Mouse (Mus musculus) forebrain, embryonic 12.5 days (tissue): ENCODE measurements around the gene Irf2bp2. TPM values are rescaled to one million over a fixed set of nuclear protein-coding genes. Genes with fewer than 3 reads are reported as not detected.

ENCODE experiments used
- ATAC-seq: fragments of 200-750 bp; cut with Nextera tagmentation; 2 replicates; pipeline ENCODE4 v1.8.0; 2017; ENCODE audit warnings: moderate TSS enrichment; ENCODE audit not compliant: low FRiP score
- H3K27ac ChIP-seq: fragments of 300-500 bp; sonication (generic); 2 replicates; pipeline ENCODE4 v1.5.1; 2016; ENCODE audit warnings: mild to moderate bottlenecking
- H3K27me3 ChIP-seq: fragments of 300-500 bp; sonication (generic); 2 replicates; pipeline ENCODE4 v1.6.1; 2016; ENCODE audit warnings: mild to moderate bottlenecking
- H3K36me3 ChIP-seq: fragments of 300-500 bp; sonication (generic); replicated peaks from 2 replicates; pipeline ENCODE4 v1.6.1; 2016; ENCODE audit warnings: mild to moderate bottlenecking
- H3K4me1 ChIP-seq: fragments of 300-500 bp; sonication (generic); 2 replicates; pipeline ENCODE4 v1.6.1; 2016
- H3K4me2 ChIP-seq: fragments of 300-500 bp; sonication (generic); 2 replicates; pipeline ENCODE4 v1.6.1; 2016; ENCODE audit warnings: mild to moderate bottlenecking, moderate library complexity
- H3K4me3 ChIP-seq: fragments of 300-500 bp; sonication (generic); replicated peaks from 2 replicates; pipeline ENCODE4 v1.5.1; 2016; ENCODE audit warnings: mild to moderate bottlenecking
- H3K9ac ChIP-seq: fragments of 300-500 bp; sonication (generic); 2 replicates; pipeline ENCODE4 v1.6.1; 2016; ENCODE audit warnings: mild to moderate bottlenecking
- H3K9me3 ChIP-seq: fragments of 300-500 bp; sonication (generic); 2 replicates; pipeline ENCODE4 v1.6.1; 2016
- whole genome bisulfite sequencing: fragments of 180-500 bp; shearing (Covaris S2); methylation state at CpG from one replicate; pipeline ENCODE4 v1.1.7; 2016; 5-methylcytosine and 5-hydroxymethylcytosine counted together
- polyA plus RNA-seq: library from polyadenylated mRNA; unstranded; fragments of >200 nt; fragmentation: Nextera tagmentation; extraction: Ambion mirVana; gene quantifications from 2 replicates; pipeline ENCODE4 v1.2.1, GENCODE M21; 2016

Irf2bp2 gene
- polyA plus RNA-seq, 1 experiment from 2014 or later, result 7.4 TPM

DNA sequence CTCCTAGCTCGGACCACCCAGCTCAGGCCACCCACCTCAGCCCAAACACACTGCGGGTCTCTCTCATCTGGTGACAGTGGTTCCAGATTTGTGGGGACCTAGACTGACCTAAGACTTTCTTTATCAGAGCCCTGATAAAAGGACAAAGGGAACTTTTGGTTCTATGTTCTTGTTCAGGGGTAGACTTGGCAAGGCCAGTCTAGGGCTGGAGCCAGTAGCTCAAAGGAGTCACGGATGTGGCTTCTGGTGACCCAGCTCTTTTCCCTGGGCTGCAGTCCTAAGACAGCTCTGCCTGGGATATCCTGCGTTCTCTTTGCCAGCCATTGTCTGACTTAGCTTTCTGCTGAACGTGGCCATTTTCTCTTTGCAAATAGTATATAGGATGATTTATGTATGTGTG lies 37.1 kb downstream of the Irf2bp2 start:
- H3K36me3 ChIP-seq, result no peaks in the 10 kb centered on the region
- peaks cover 6% of the 10 kb centered on the region; the same call in 1 of the 2 replicates for H3K27me3 ChIP-seq
- no peak overlapping the region for H3K4me2 ChIP-seq
- H3K4me3 ChIP-seq, result no peak overlapping the region
- no peak overlapping the region for H3K27ac ChIP-seq
- H3K9ac ChIP-seq, result no peak overlapping the region
- no peaks in the 10 kb centered on the region for H3K9me3 ChIP-seq
- 89% methylated on average over 5 of the region's 5 CpGs for WGBS
- H3K4me1 ChIP-seq, result peaks cover 9% of the 10 kb centered on the region
- ATAC-seq, result no peak

DNA sequence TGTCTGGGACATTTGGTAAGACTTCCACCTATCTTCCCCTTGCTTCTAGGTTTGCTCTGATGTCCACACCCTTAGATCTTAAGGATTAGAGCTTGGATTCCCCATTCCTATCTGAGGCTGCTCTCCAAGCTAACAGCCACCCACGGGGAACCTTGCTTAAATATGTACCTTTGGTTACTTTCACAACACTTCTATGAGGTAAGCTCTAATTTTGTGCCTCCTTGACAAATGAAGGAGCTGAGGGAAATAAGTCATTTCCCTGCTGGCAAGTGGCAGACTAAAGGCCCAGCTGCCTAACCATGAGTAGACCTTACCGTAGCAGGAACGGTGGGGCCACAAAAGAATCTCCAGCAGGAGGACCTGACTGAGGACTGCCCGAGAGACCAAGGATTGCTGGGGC lies 39.0 kb downstream of the Irf2bp2 start:
- no peak for ATAC-seq
- H3K9ac ChIP-seq, result no peak overlapping the region
- H3K4me1 ChIP-seq, result peaks cover 9% of the 10 kb centered on the region
- peaks cover under 1% of the 10 kb centered on the region; the same call in 1 of the 2 replicates for H3K27me3 ChIP-seq
- WGBS, result 88% methylated on average over 4 of the region's 4 CpGs
- H3K9me3 ChIP-seq, result no peaks in the 10 kb centered on the region
- H3K27ac ChIP-seq, result no peak overlapping the region
- no peak overlapping the region for H3K4me3 ChIP-seq
- H3K36me3 ChIP-seq, result no peaks in the 10 kb centered on the region
- H3K4me2 ChIP-seq, result no peak overlapping the region

DNA sequence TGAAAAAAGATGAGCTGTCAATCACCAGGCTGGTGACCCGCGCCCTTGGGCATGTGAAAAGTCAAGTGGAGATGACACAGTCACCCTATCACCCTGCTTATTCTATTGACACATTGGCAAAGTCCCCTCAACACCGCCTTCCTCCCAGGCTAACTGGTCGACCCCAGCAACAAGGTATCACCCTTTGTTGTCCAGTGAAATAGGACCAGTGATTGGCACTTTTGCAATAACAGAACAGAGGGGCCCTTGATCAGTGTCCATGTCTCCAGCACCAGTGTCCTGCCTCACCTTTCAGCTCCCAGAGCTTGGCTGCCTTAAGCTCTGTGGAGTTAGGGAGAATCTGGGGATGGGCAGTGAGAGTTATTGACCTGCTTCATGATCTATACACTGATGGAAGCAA lies 41.9 kb downstream of the Irf2bp2 start:
- Histone ChIP-seq H3K4me1 (no peaks in the 10 kb centered on the region), H3K4me2 (no peak overlapping the region), H3K27me3 (no peaks in the 10 kb centered on the region), H3K9me3 (no peaks in the 10 kb centered on the region), H3K36me3 (no peaks in the 10 kb centered on the region), H3K4me3 (no peak overlapping the region), H3K27ac (no peak overlapping the region), H3K9ac (no peak overlapping the region)
- no peak for ATAC-seq
- WGBS, result 91% methylated on average over 4 of the region's 4 CpGs

DNA sequence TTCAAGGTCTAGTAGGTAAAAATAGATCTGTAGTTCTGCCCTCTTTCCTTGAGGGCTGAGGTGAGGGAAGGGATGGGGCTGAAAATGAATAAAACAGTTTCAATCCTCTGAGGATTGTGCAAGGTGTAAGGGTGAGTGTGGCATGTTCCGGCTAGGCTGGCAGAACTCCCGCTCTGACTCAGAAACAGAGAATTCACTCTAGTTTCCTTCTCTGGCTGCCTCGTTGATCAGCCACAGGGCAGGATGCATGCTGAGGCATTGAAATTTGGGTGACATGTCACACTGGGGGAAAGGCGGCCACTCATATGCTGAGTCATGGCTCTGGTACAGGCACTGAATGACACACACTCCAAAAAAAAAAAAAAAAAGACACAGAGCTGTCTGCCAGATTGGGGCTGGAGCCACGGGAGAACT lies 42.8 kb downstream of the Irf2bp2 start:
- 86% methylated on average over 5 of the region's 5 CpGs for WGBS
- H3K4me2 ChIP-seq, result no peak overlapping the region
- H3K4me1 ChIP-seq, result peaks cover 2% of the 10 kb centered on the region; the same call in 1 of the 2 replicates
- H3K27ac ChIP-seq, result no peak overlapping the region
- no peak overlapping the region for H3K9ac ChIP-seq
- ATAC-seq, result no peak
- H3K36me3 ChIP-seq, result no peaks in the 10 kb centered on the region
- H3K9me3 ChIP-seq, result no peaks in the 10 kb centered on the region
- no peaks in the 10 kb centered on the region for H3K27me3 ChIP-seq
- H3K4me3 ChIP-seq, result no peak overlapping the region

DNA sequence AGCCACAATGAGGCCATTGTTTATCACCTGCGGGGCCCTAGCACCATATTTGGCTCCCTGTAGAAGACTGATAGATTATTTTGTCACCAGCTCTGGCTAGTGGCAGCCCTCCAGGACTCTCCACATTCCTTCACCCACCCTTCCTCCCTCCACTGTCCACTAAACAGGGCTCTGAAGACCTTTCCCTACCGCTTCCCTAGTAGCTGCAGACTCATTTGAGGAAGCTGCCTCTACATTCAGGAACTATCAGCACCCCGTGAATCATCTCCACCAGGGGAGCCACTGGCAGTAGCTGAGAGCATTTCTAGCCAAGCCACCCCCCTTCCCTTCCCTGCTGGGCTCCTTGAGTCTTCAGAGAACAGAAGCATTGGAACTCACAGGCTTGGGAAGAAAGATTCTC lies 45.9 kb downstream of the Irf2bp2 start:
- Histone ChIP-seq H3K9ac (no peak overlapping the region), H3K4me1 (peaks cover 4% of the 10 kb centered on the region; the same call in 1 of the 2 replicates), H3K27ac (no peak overlapping the region), H3K36me3 (no peaks in the 10 kb centered on the region), H3K27me3 (no peaks in the 10 kb centered on the region), H3K4me3 (no peak overlapping the region), H3K4me2 (no peak overlapping the region), H3K9me3 (no peaks in the 10 kb centered on the region)
- WGBS, result 70% methylated on average over 3 of the region's 3 CpGs
- no peak for ATAC-seq

DNA sequence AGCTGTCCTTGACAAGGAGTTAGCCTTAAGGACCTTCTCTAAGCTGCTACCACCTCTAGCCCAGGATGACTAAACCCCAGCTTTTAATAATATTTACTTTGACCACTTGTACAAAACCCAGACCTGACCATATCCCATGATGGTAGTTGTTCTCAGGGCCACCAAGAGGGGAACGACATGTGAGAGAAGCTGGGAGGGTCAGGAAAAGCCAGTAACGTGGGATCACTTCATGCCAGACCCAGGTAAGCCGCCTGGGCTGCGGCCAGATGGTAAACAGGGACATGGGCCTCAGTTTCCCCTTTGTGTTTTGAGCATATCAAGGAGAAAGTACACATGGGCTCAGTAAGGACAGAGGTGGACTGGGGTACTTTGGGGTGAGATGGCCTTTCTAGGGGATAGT lies 46.4 kb downstream of the Irf2bp2 start:
- Histone ChIP-seq H3K27me3 (no peaks in the 10 kb centered on the region), H3K4me1 (peaks cover 4% of the 10 kb centered on the region; the same call in 1 of the 2 replicates), H3K9ac (no peak overlapping the region), H3K27ac (no peak overlapping the region), H3K36me3 (no peaks in the 10 kb centered on the region), H3K4me3 (no peak overlapping the region), H3K4me2 (no peak overlapping the region), H3K9me3 (no peaks in the 10 kb centered on the region)
- ATAC-seq, result no peak
- 94% methylated on average over 4 of the region's 4 CpGs for WGBS

DNA sequence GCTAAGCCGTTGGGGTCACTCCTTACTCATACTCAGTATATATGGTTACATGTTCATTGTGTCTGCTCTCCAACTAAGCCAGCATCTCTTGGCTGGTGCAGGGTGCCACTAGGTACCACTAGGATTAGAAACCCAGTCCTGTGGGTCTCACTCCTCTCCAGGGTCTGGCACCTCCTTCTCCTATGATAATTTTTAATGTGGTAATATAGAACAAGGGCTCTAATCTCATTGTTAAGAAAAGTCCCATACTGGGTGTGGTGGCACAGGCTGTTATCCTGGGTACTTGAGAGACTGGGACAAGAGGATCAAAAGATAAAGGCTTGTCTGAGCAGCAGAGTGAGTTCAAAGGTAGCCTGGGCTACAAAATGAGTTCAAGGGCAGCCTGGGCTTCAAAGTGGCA lies 47.3 kb downstream of the Irf2bp2 start:
- Histone ChIP-seq H3K27ac (no peak overlapping the region), H3K9me3 (no peaks in the 10 kb centered on the region), H3K27me3 (no peaks in the 10 kb centered on the region), H3K4me3 (no peak overlapping the region), H3K4me2 (no peak overlapping the region), H3K9ac (no peak overlapping the region), H3K4me1 (peaks cover 4% of the 10 kb centered on the region; the same call in 1 of the 2 replicates), H3K36me3 (no peaks in the 10 kb centered on the region)
- WGBS, result 70% methylated on average over 1 of the region's 1 CpGs
- ATAC-seq, result no peak

DNA sequence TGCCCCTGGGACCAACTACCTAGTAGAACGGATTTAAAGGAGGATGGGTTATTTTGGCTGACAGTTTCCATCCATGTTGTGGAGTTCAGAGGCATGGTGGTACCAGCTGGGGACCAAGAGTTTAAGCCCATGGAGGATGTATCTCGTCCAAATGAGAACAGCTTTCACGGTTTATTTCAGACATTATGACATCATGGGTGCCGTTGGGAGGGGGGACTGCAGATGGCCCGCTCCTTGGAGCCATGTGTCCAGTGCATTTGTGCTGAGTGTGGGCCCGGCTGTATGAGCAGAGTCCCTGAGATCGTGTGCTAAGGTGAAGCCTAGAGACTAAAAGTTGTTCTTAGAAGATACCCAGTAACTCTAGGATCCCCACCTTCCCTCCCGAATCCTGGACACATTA lies 50.4 kb downstream of the Irf2bp2 start:
- H3K4me2 ChIP-seq, result no peak overlapping the region
- H3K27me3 ChIP-seq, result no peaks in the 10 kb centered on the region
- no peaks in the 10 kb centered on the region for H3K9me3 ChIP-seq
- ATAC-seq, result no peak
- WGBS, result 88% methylated on average over 8 of the region's 8 CpGs
- H3K9ac ChIP-seq, result no peak overlapping the region
- no peak overlapping the region for H3K27ac ChIP-seq
- H3K4me3 ChIP-seq, result no peak overlapping the region
- peaks cover 27% of the 10 kb centered on the region for H3K4me1 ChIP-seq
- no peaks in the 10 kb centered on the region for H3K36me3 ChIP-seq

DNA sequence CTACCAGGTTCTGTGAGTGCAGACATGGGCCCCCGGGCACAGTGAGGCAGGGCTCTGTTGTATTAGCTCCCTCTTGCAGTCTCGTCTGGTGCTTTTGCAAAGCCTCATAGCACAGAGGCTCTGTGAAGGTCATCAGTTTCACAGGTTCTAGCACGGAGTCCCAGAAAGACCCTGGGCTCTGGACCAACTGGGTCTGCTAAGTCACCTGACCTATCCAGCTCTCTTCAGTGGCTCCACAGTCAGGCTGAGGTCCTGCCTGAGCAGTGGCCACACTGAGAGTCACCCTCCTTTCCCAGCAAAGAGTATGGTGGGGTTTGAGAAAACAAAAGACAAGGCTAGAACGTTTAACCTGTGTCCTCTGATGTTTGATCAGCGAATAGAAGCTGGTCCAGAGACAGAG lies 51.0 kb downstream of the Irf2bp2 start:
- H3K4me1 ChIP-seq, result peaks cover 33% of the 10 kb centered on the region
- H3K4me3 ChIP-seq, result no peak overlapping the region
- H3K27ac ChIP-seq, result no peak overlapping the region
- no peak for ATAC-seq
- H3K36me3 ChIP-seq, result no peaks in the 10 kb centered on the region
- H3K9me3 ChIP-seq, result no peaks in the 10 kb centered on the region
- WGBS, result 76% methylated on average over 5 of the region's 5 CpGs
- no peaks in the 10 kb centered on the region for H3K27me3 ChIP-seq
- H3K4me2 ChIP-seq, result no peak overlapping the region
- H3K9ac ChIP-seq, result no peak overlapping the region

DNA sequence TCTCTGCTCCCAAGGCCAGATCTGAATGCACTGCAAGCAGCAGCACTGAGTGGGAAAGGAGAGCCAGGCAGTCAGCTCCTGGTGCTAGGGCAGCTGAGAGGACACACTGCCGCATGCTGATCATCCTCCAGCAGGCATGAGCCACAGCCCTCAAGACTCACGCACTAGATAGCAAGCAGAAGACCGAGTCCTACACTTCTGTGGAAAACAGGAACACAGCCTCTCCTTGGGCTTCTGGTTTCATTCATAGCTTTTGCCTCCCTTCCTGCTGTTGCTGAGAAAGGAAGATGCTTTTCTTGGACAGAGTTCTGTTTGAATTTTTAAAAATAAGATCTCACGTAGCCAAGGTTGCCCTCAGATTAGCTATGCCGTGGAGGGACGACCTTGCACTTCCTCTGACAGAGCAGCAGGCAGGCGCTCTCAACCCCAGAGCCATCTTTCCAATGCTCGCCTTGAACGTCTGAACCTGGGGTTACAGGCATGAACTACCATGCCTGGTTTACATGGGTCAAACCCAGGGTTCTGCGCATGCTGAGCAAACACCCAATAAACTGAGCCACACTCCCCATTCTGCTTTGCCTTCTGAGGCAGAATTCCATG lies 51.6 kb downstream of the Irf2bp2 start:
- Histone ChIP-seq H3K9me3 (no peaks in the 10 kb centered on the region), H3K4me3 (no peak overlapping the region), H3K9ac (no peak overlapping the region), H3K4me2 (no peak overlapping the region), H3K36me3 (no peaks in the 10 kb centered on the region), H3K27ac (no peak overlapping the region), H3K4me1 (peaks cover 39% of the 10 kb centered on the region), H3K27me3 (no peaks in the 10 kb centered on the region)
- no peak for ATAC-seq
- WGBS, result 82% methylated on average over 10 of the region's 10 CpGs

DNA sequence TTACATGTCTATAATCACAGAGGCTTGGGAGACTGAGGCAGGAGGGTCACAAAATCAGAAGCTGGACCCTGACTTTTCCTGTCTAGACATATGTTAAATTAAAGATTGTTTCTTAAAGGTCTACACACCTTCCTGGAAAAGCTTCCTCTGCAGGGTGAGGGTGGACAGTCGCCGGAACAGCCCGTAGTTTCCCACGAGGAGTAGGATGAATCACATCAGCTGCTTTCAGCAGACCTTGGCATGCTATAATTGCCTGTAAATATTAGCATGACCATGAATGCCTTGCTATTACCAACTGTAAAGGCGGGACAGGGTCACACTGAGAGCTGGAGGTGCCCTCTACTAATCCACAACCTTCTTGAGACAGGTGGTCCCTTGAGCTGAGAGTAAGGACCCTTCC lies 53.5 kb downstream of the Irf2bp2 start:
- WGBS, result 90% methylated on average over 5 of the region's 5 CpGs
- Histone ChIP-seq H3K9ac (no peak overlapping the region), H3K36me3 (no peaks in the 10 kb centered on the region), H3K4me1 (peaks cover 54% of the 10 kb centered on the region), H3K27ac (no peak overlapping the region), H3K27me3 (no peaks in the 10 kb centered on the region), H3K4me3 (no peak overlapping the region), H3K9me3 (no peaks in the 10 kb centered on the region), H3K4me2 (no peak overlapping the region)
- no peak for ATAC-seq

DNA sequence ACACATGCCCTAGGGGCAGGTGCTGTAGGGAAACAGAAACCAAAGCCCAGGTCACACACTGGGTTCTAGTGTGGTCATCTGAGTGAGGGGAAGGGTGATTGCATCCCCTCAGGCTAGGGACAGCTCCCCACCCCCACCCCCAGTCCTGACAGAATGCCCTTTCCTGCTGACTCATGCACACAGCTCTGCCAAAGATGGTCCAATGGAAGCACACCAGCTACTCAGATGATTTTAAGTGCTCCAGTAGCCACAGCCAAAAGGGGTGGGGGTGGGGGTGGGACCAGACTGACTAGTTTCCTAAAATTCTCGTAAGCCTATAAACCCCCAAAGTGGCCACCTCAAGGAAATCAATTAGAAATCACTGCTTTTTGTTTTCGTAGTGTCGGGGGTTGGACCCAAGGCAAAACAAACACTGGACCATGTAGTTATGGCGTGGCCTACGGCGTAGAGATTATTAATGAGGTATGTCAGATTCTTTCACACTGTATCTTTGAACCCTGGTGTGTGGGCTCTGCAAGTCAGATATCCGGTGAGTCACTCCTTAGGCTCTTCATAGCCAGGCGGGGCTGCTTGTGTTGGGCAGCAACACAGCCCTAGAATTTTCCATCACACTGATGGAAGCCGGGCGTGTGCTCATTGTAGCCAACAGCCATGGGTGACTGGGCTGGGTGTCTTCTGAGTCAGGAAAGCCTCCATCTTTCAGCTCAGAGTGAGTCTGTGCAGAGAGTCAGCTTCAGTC lies 54.3 kb downstream of the Irf2bp2 start:
- no peaks in the 10 kb centered on the region for H3K36me3 ChIP-seq
- H3K4me2 ChIP-seq, result peak overlapping the region; percentile 42
- no peaks in the 10 kb centered on the region for H3K27me3 ChIP-seq
- WGBS, result 76% methylated on average over 10 of the region's 10 CpGs
- no peaks in the 10 kb centered on the region for H3K9me3 ChIP-seq
- peak; percentile 5; the same call in 1 of the 2 replicates for ATAC-seq
- H3K4me3 ChIP-seq, result no peak overlapping the region
- no peak overlapping the region for H3K9ac ChIP-seq
- H3K4me1 ChIP-seq, result peaks cover 54% of the 10 kb centered on the region
- peak overlapping the region; percentile 97 for H3K27ac ChIP-seq
